Mouse (Mus musculus) lung, embryonic 14.5 days (tissue): ENCODE measurements at regions not wholly inside any gene's neighbourhood (a gene's known extent, or its start where the extent isn't known, plus 50 kb on each side); places are given as distances from the start of the nearest gene placed in this dataset.
A peak's percentile ranks its signal among the peaks of the same experiment; 100 is the strongest.
"Not testable (repeated sequence)": the region's sequence is repeated elsewhere in the genome, so short reads cannot be mapped to it uniquely, and the experiment has no call there.

Experiments
- ATAC-seq: fragments of 200-750 bp; cut with Nextera tagmentation; 2 replicates; pipeline ENCODE4 v1.8.0; 2017; ENCODE audit warnings: mild to moderate bottlenecking, moderate TSS enrichment, moderate library complexity; ENCODE audit not compliant: insufficient read depth
- DNase-seq: peaks from one replicate; pipeline ENCODE4 v3.0.0-alpha.2; 2015
- H3K27ac ChIP-seq: fragments of 300-500 bp; sonication (generic); 2 replicates; pipeline ENCODE4 v1.5.1; 2014; ENCODE audit warnings: low read depth, mild to moderate bottlenecking, moderate library complexity
- H3K27me3 ChIP-seq: fragments of 300-500 bp; sonication (generic); 2 replicates; pipeline ENCODE4 v1.6.1; 2014; ENCODE audit warnings: low read length, control low read depth; ENCODE audit not compliant: insufficient read depth
- H3K36me3 ChIP-seq: fragments of 300-500 bp; sonication (generic); 2 replicates; pipeline ENCODE4 v1.6.1; 2014; ENCODE audit warnings: control low read depth; ENCODE audit not compliant: insufficient read depth
- H3K4me1 ChIP-seq: fragments of 300-500 bp; sonication (generic); 2 replicates; pipeline ENCODE4 v1.6.1; 2014; ENCODE audit warnings: antibody characterized with exemption, control low read depth; ENCODE audit not compliant: insufficient read depth
- H3K4me2 ChIP-seq: fragments of 300-500 bp; sonication (generic); 2 replicates; pipeline ENCODE4 v1.6.1; 2014; ENCODE audit warnings: mild to moderate bottlenecking
- H3K4me3 ChIP-seq: fragments of 300-500 bp; sonication (generic); 2 replicates; pipeline ENCODE4 v1.5.1; 2014; ENCODE audit warnings: low read depth, low read length
- H3K9ac ChIP-seq: fragments of 300-500 bp; sonication (generic); 2 replicates; pipeline ENCODE4 v1.6.1; 2014
- H3K9me3 ChIP-seq: fragments of 300-500 bp; sonication (generic); 2 replicates; pipeline ENCODE4 v1.6.1; 2016; ENCODE audit warnings: low read depth, low read length, control low read depth
- CTCF ChIP-seq: IDR thresholded peaks from 2 replicates; pipeline ENCODE4 v1.5.1; 2016; ENCODE audit warnings: antibody characterized with exemption, low read depth
- WGBS: fragments of 180-500 bp; shearing (Covaris S2); extraction: QIAGEN DNeasy Blood & Tissue Kit; methylation state at CpG from one replicate; pipeline ENCODE4 v1.1.7; 2014; 5-methylcytosine and 5-hydroxymethylcytosine counted together

- 29% methylated on average over 10 of the region's 10 CpGs for WGBS
- H3K4me1 ChIP-seq, result no peaks in the 10 kb centered on the region
- DNase-seq (peak; percentile 2), ATAC-seq (no peak)
- no peak overlapping the region for H3K4me3 ChIP-seq
- no peaks in the 10 kb centered on the region for H3K36me3 ChIP-seq
- TF ChIP-seq CTCF, result no peak
- no peak overlapping the region for H3K4me2 ChIP-seq
- no peak overlapping the region for H3K27ac ChIP-seq
- no peaks in the 10 kb centered on the region for H3K9me3 ChIP-seq
- H3K9ac ChIP-seq, result no peak overlapping the region
- no peaks in the 10 kb centered on the region for H3K27me3 ChIP-seq
Measured at GRCm38 (mm10) chr10:30328334-30329014, 128.1 kb upstream of the Cenpw start.

GRCm38 (mm10) chr10:30327849-30328248 is 127.5 kb upstream of the Cenpw start:
- no peak overlapping the region for H3K9ac ChIP-seq
- TF ChIP-seq CTCF, result no peak
- H3K4me3 ChIP-seq, result no peak overlapping the region
- H3K36me3 ChIP-seq, result no peaks in the 10 kb centered on the region
- 24% methylated on average over 8 of the region's 8 CpGs for WGBS
- H3K9me3 ChIP-seq, result no peaks in the 10 kb centered on the region
- no peaks in the 10 kb centered on the region for H3K4me1 ChIP-seq
- ATAC-seq (no peak; the same call in 1 of the 2 replicates), DNase-seq (peak; percentile 1)
- H3K4me2 ChIP-seq, result no peak overlapping the region
- no peak overlapping the region for H3K27ac ChIP-seq
- no peaks in the 10 kb centered on the region for H3K27me3 ChIP-seq

- whole genome bisulfite sequencing, result 33% methylated on average over 1 of the region's 1 CpGs
- H3K9me3 ChIP-seq, result no peaks in the 10 kb centered on the region
- no peaks in the 10 kb centered on the region for H3K36me3 ChIP-seq
- ATAC-seq (no peak), DNase-seq (no peak)
- no peaks in the 10 kb centered on the region for H3K4me1 ChIP-seq
- no peak overlapping the region for H3K4me3 ChIP-seq
- no peak overlapping the region for H3K4me2 ChIP-seq
- no peak for TF ChIP-seq CTCF
- no peak overlapping the region for H3K27ac ChIP-seq
- no peaks in the 10 kb centered on the region for H3K27me3 ChIP-seq
- no peak overlapping the region for H3K9ac ChIP-seq
Measured at GRCm38 (mm10) chr10:30326861-30327260, 126.5 kb upstream of the Cenpw start.

GRCm38 (mm10) chr10:30295871-30296270 is 95.5 kb upstream of the Cenpw start:
- H3K9ac ChIP-seq, H3K4me3 ChIP-seq, H3K4me2 ChIP-seq, H3K9me3 ChIP-seq, H3K4me1 ChIP-seq, H3K27ac ChIP-seq, DNase-seq, ATAC-seq, H3K27me3 ChIP-seq, H3K36me3 ChIP-seq: not testable (repeated sequence)
- WGBS, result 87% methylated on average over 2 of the region's 7 CpGs

- no peak for TF ChIP-seq CTCF
- no peak overlapping the region for H3K4me2 ChIP-seq
- ATAC-seq (no peak), DNase-seq (no peak)
- WGBS, result 77% methylated on average over 2 of the region's 2 CpGs
- H3K27ac ChIP-seq, result no peak overlapping the region
- H3K36me3 ChIP-seq, result no peaks in the 10 kb centered on the region
- no peak overlapping the region for H3K4me3 ChIP-seq
- H3K4me1 ChIP-seq, result no peaks in the 10 kb centered on the region
- no peaks in the 10 kb centered on the region for H3K27me3 ChIP-seq
- H3K9ac ChIP-seq, result no peak overlapping the region
- no peaks in the 10 kb centered on the region for H3K9me3 ChIP-seq
Measured at GRCm38 (mm10) chr10:30281666-30282065, 81.3 kb upstream of the Cenpw start.

- no peaks in the 10 kb centered on the region for H3K9me3 ChIP-seq
- no peaks in the 10 kb centered on the region for H3K36me3 ChIP-seq
- H3K4me3 ChIP-seq, result no peak overlapping the region
- H3K9ac ChIP-seq, result no peak overlapping the region
- H3K27me3 ChIP-seq, result no peaks in the 10 kb centered on the region
- no peaks in the 10 kb centered on the region for H3K4me1 ChIP-seq
- no peak overlapping the region for H3K4me2 ChIP-seq
- ATAC-seq (no peak), DNase-seq (no peak)
- 86% methylated on average over 1 of the region's 1 CpGs for WGBS
- TF ChIP-seq CTCF, result no peak
- no peak overlapping the region for H3K27ac ChIP-seq
Measured at GRCm38 (mm10) chr10:30280451-30280850, 80.1 kb upstream of the Cenpw start.

GRCm38 (mm10) chr10:30279978-30280377 is 79.6 kb upstream of the Cenpw start:
- ATAC-seq (no peak), DNase-seq (no peak)
- no peak for TF ChIP-seq CTCF
- no peaks in the 10 kb centered on the region for H3K36me3 ChIP-seq
- no peaks in the 10 kb centered on the region for H3K27me3 ChIP-seq
- H3K9me3 ChIP-seq, result no peaks in the 10 kb centered on the region
- H3K4me3 ChIP-seq, result no peak overlapping the region
- H3K4me1 ChIP-seq, result no peaks in the 10 kb centered on the region
- H3K4me2 ChIP-seq, result no peak overlapping the region
- H3K9ac ChIP-seq, result no peak overlapping the region
- 47% methylated on average over 3 of the region's 3 CpGs for WGBS
- H3K27ac ChIP-seq, result no peak overlapping the region

- Histone ChIP-seq H3K27me3 (no peaks in the 10 kb centered on the region), H3K27ac (no peak overlapping the region), H3K9me3 (no peaks in the 10 kb centered on the region), H3K36me3 (no peaks in the 10 kb centered on the region), H3K9ac (no peak overlapping the region), H3K4me2 (no peak overlapping the region), H3K4me1 (no peaks in the 10 kb centered on the region), H3K4me3 (no peak overlapping the region)
- peak; percentile 22 for DNase-seq
- no peak for TF ChIP-seq CTCF
- no peak for ATAC-seq
Measured at GRCm38 (mm10) chr10:30278987-30279386, 78.6 kb upstream of the Cenpw start.
